Mouse (Mus musculus) megakaryocyte, embryonic 14.5 days (primary cell): ENCODE data around the gene Evpl.

Experiments used
- FLI1 ChIP-seq: IDR thresholded peaks from 2 replicates; pipeline ENCODE4 v1.6.1; 2012; ENCODE audit warnings: low read length, inconsistent platforms, mixed read lengths
- GATA1 ChIP-seq: IDR thresholded peaks from 3 replicates; pipeline ENCODE4 v1.6.1; 2012; ENCODE audit warnings: mixed read lengths, low read length, inconsistent platforms, borderline replicate concordance

GRCm38 (mm10) chr11:116253076-116253600 lies 15.3 kb upstream of the Evpl start:
- TF ChIP-seq FLI1 (no peak), GATA1 (no peak)
